In genomic region chr11:32349284-32349953, GRCm38 (mm10) we compare ENCODE assay signal across 8 mouse cellular contexts. TPM values are rescaled to one million over a fixed set of nuclear protein-coding genes. Genes with fewer than 3 reads are reported as not detected.
A peak's percentile ranks its signal among the peaks of the same experiment; 100 is the strongest.
DNase-seq lines count a peak whose midpoint lies in the region; ATAC-seq and TF ChIP-seq lines count a peak whose summit lies in the region.

No protein-coding gene starts in this region.

- H3K4me2 ChIP-seq in CH12.LX (ENCODE audit: insufficient read depth, low read depth, poor library complexity, severe bottlenecking): peak overlapping the region; percentile 58
- peak overlapping the region; percentile 70 for H3K4me2 ChIP-seq in embryonic facial prominence, embryonic 12.5 days (replicated peaks)
- peak overlapping the region; percentile 92 for H3K4me2 ChIP-seq in hindbrain, embryonic 13.5 days

- dilution Hi-C loops in CH12.LX (cut with MboI; ENCODE audit: extremely low pct_ligation_motif_present, extremely low pct_unique_long_range_greater_than_20kb, low sequenced_read_pairs): no loop called here

- TF ChIP-seq POLR2A in CH12.LX (IDR thresholded peaks at IDR 0.05; ENCODE audit: low read depth, low read length): no peak

- in situ Hi-C loops in CH12.LX (cut with MboI; ENCODE audit: low pct_ligation_motif_present, low pct_unique_long_range_greater_than_20kb, low sequenced_read_pairs): no loop called here

- H3K27ac ChIP-seq in CH12.LX (ENCODE audit: insufficient read depth, low read depth): peak overlapping the region; percentile 5; the same call in 1 of the 2 replicates
- peak overlapping the region; percentile 68; the same call in 1 of the 2 replicates for H3K27ac ChIP-seq in embryonic facial prominence, embryonic 12.5 days
- peak overlapping the region; percentile 90 for H3K27ac ChIP-seq in hindbrain, embryonic 13.5 days

- peak; percentile 63 for DNase-seq in CH12.LX (ENCODE audit: extremely low read depth)
- peak; percentile 35 for DNase-seq in lung, postnatal 25 days (ENCODE audit: low spot score)
- DNase-seq in frontal cortex, postnatal 10 days (ENCODE audit: low spot score in 2 of 2): no peak
- no peak for DNase-seq in adrenal gland, postnatal 25 days
- DNase-seq in embryo, embryonic 9.5 days (ENCODE audit: extremely low spot score): no peak
- DNase-seq in layer of hippocampus, postnatal 14 days (ENCODE audit: low spot score in 2 of 2): no peak

- peaks cover 0 to 35% of the 10 kb centered on the region in 2 experiments for H3K36me3 ChIP-seq in CH12.LX (replicated peaks in 1 of 2; ENCODE audit: control insufficient read depth in 1 of 2, insufficient read depth in 1 of 2, low read length in 1 of 2)
- H3K36me3 ChIP-seq in embryonic facial prominence, embryonic 12.5 days: peaks cover 22% of the 10 kb centered on the region
- peaks cover 24% of the 10 kb centered on the region for H3K36me3 ChIP-seq in hindbrain, embryonic 13.5 days

- 0 out of 2 replicates have a peak overlapping the region, but pooled peaks have one; percentile 8 for H3K9ac ChIP-seq in CH12.LX (ENCODE audit: insufficient read depth, low read depth)
- no peak overlapping the region for H3K9ac ChIP-seq in embryonic facial prominence, embryonic 12.5 days
- peak overlapping the region; percentile 95 for H3K9ac ChIP-seq in hindbrain, embryonic 13.5 days

- peak; percentile 18; the same call in 1 of the 2 replicates for TF ChIP-seq EP300 in CH12.LX (IDR thresholded peaks at IDR 0.05; ENCODE audit: low read length)

- peaks cover 2% of the 10 kb centered on the region for H3K9me3 ChIP-seq in CH12.LX (replicated peaks; ENCODE audit: low read length)
- H3K9me3 ChIP-seq in embryonic facial prominence, embryonic 12.5 days: no peaks in the 10 kb centered on the region; the same call in 1 of the 2 replicates
- no peaks in the 10 kb centered on the region for H3K9me3 ChIP-seq in hindbrain, embryonic 13.5 days

- H3K4me3 ChIP-seq in CH12.LX (replicated peaks in 1 of 3; ENCODE audit: low read depth in 2 of 3, low read length in 2 of 3, poor library complexity in 1 of 3): peak overlapping the region in 2 of 3 experiments; percentile 13 to 22
- peak overlapping the region; percentile 90 for H3K4me3 ChIP-seq in embryonic facial prominence, embryonic 12.5 days
- H3K4me3 ChIP-seq in hindbrain, embryonic 13.5 days: peak overlapping the region; percentile 81

- H3K4me1 ChIP-seq in CH12.LX (ENCODE audit: control insufficient read depth in 1 of 2, insufficient read depth in 2 of 2): peaks cover 10 to 37% of the 10 kb centered on the region in 2 experiments
- peaks cover 24% of the 10 kb centered on the region for H3K4me1 ChIP-seq in embryonic facial prominence, embryonic 12.5 days
- peaks cover 54% of the 10 kb centered on the region for H3K4me1 ChIP-seq in hindbrain, embryonic 13.5 days (replicated peaks)

- no peak for ATAC-seq in embryonic facial prominence, embryonic 12.5 days (ENCODE audit: insufficient number of reproducible peaks, insufficient read depth, low FRiP score, low TSS enrichment)
- no peak for ATAC-seq in hindbrain, embryonic 13.5 days (ENCODE audit: low FRiP score)

- no peak for TF ChIP-seq RAD21 in CH12.LX (IDR thresholded peaks at IDR 0.05; ENCODE audit: low read depth, low read length)

- WGBS in embryonic facial prominence, embryonic 12.5 days: 66% methylated on average over 13 of the region's 13 CpGs
- WGBS in hindbrain, embryonic 13.5 days: 67% methylated on average over 13 of the region's 13 CpGs

- H3K79me2 ChIP-seq in CH12.LX (replicated peaks; ENCODE audit: control insufficient read depth, extremely low read depth, insufficient read depth, poor library complexity, severe bottlenecking): no peaks in the 10 kb centered on the region

- TF ChIP-seq CTCF in CH12.LX (conservative IDR thresholded peaks at IDR 0.05 in 1 of 2, IDR thresholded peaks at IDR 0.05 in 1 of 2; ENCODE audit: low read depth in 2 of 2, low read length in 2 of 2): no peak

- H3K27me3 ChIP-seq in CH12.LX (replicated peaks): peaks cover 28% of the 10 kb centered on the region
- no peaks in the 10 kb centered on the region for H3K27me3 ChIP-seq in embryonic facial prominence, embryonic 12.5 days
- no peaks in the 10 kb centered on the region for H3K27me3 ChIP-seq in hindbrain, embryonic 13.5 days

TF ChIP-seq in CH12.LX, 34 proteins besides CTCF, POLR2A, EP300 and RAD21 (continues in another document):
- TF ChIP-seq NRF1 (IDR thresholded peaks at IDR 0.05; ENCODE audit: low read depth, low read length): no peak
- TF ChIP-seq ZC3H11A (IDR thresholded peaks at IDR 0.05; ENCODE audit: low read depth, low read length): no peak
- TF ChIP-seq ZNF384 (IDR thresholded peaks at IDR 0.05; ENCODE audit: low read depth, low read length): no peak
- no peak; the same call in 1 of the 2 replicates for TF ChIP-seq CHD1 (IDR thresholded peaks at IDR 0.05; ENCODE audit: low read depth, low read length)
- peak; percentile 64 for TF ChIP-seq BHLHE40 (IDR thresholded peaks at IDR 0.05; ENCODE audit: low read depth, low read length)
- TF ChIP-seq ZMIZ1 (IDR thresholded peaks at IDR 0.05; ENCODE audit: low read depth, low read length): no peak
- no peak for TF ChIP-seq JUN (IDR thresholded peaks at IDR 0.05; ENCODE audit: insufficient read depth, low read depth, low read length)
- no peak for TF ChIP-seq HCFC1 (IDR thresholded peaks at IDR 0.05; ENCODE audit: low read depth, low read length)
- TF ChIP-seq PAX5 (IDR thresholded peaks at IDR 0.05; ENCODE audit: low read length): no peak
- no peak for TF ChIP-seq POLR2AphosphoS2 (IDR thresholded peaks at IDR 0.05; ENCODE audit: low read depth, low read length)
- no peak for TF ChIP-seq E2F4 (IDR thresholded peaks at IDR 0.05; ENCODE audit: insufficient replicate concordance, low read depth, low read length)
- peak; percentile 35; the same call in 1 of the 2 replicates for TF ChIP-seq MAX (IDR thresholded peaks at IDR 0.05; ENCODE audit: low read length)
- TF ChIP-seq NELFE (IDR thresholded peaks at IDR 0.05; ENCODE audit: low read depth, low read length): 0 out of 2 replicates have a peak, but pooled peaks have one; percentile 16
- TF ChIP-seq ZKSCAN1 (IDR thresholded peaks at IDR 0.05; ENCODE audit: borderline replicate concordance, low read depth, low read length): no peak
- TF ChIP-seq USF2 (conservative IDR thresholded peaks at IDR 0.05; ENCODE audit: low read depth, low read length): 0 out of 2 replicates have a peak, but pooled peaks have one; percentile 30
- no peak for TF ChIP-seq JUND (conservative IDR thresholded peaks at IDR 0.05; ENCODE audit: low read depth, low read length)
- TF ChIP-seq MAZ (IDR thresholded peaks at IDR 0.05; ENCODE audit: low read depth, low read length): peak; percentile 67
- no peak for TF ChIP-seq KAT2A (IDR thresholded peaks at IDR 0.05; ENCODE audit: insufficient replicate concordance, low read length)
- no peak for TF ChIP-seq MAFK (IDR thresholded peaks at IDR 0.05; ENCODE audit: insufficient replicate concordance, low read length)
- no peak for TF ChIP-seq ELF1 (IDR thresholded peaks at IDR 0.05; ENCODE audit: low read depth, low read length)
- no peak for TF ChIP-seq GABPA (IDR thresholded peaks at IDR 0.05; ENCODE audit: insufficient replicate concordance, low read depth, low read length)
- 0 out of 2 replicates have a peak, but pooled peaks have one; percentile 36 for TF ChIP-seq CHD2 (IDR thresholded peaks at IDR 0.05; ENCODE audit: low read length)
- TF ChIP-seq RCOR1 (conservative IDR thresholded peaks at IDR 0.05; ENCODE audit: low read depth, low read length): 0 out of 2 replicates have a peak, but pooled peaks have one; percentile 19
- TF ChIP-seq TBP (conservative IDR thresholded peaks at IDR 0.05; ENCODE audit: low read depth, low read length): no peak
- TF ChIP-seq TCF12 (IDR thresholded peaks at IDR 0.05; ENCODE audit: low read depth, low read length): no peak
- no peak for TF ChIP-seq MXI1 (IDR thresholded peaks at IDR 0.05; ENCODE audit: low read depth, low read length)
- TF ChIP-seq USF1 (IDR thresholded peaks at IDR 0.05; ENCODE audit: low read depth, low read length): peak; percentile 60
- TF ChIP-seq IRF4 (IDR thresholded peaks at IDR 0.05; ENCODE audit: low read depth, low read length): peak; percentile 56
- TF ChIP-seq SMC3 (IDR thresholded peaks at IDR 0.05; ENCODE audit: low read depth, low read length): no peak
- 0 out of 2 replicates have a peak, but pooled peaks have one; percentile 30 for TF ChIP-seq SIN3A (IDR thresholded peaks at IDR 0.05; ENCODE audit: low read length)
- TF ChIP-seq ETS1 (conservative IDR thresholded peaks at IDR 0.05; ENCODE audit: low read depth, low read length): peak; percentile 35; the same call in 1 of the 2 replicates

RNA-seq across cellular contexts. Expression of gene Sh3pxd2b, which starts 1.8 kb away (rescaled TPM):
- total RNA-seq in CH12.LX (2012; rRNA removed) (5.3 and 6.7 TPM in 2 replicates), CH12.LX (2014; rRNA removed) (1.7 and 2.4 TPM in 2 replicates)
- 11.3 and 13.2 TPM in 2 replicates for polyA plus RNA-seq in CH12.LX (2012; ENCODE audit: insufficient read length, low read depth)
- polyA plus RNA-seq in embryonic facial prominence, embryonic 12.5 days (2016; fragmentation: Nextera tagmentation; extraction: Ambion mirVana): 28.8 and 30.6 TPM in 2 replicates
- polyA plus RNA-seq in hindbrain, embryonic 13.5 days (2015; fragmentation: Nextera tagmentation; extraction: Ambion mirVana): 21.3 and 23.1 TPM in 2 replicates
- total RNA-seq in adrenal gland, postnatal 25 days (2021): 4.6 and 5.1 TPM in 2 replicates
- 10 to 100 TPM; 18.9 to 22.6 TPM for total RNA-seq in layer of hippocampus, postnatal 14 days (2021)

RNA-seq across cellular contexts. Expression of gene Hbq1a, which starts 49.5 kb away (rescaled TPM):
- total RNA-seq in CH12.LX (2012; rRNA removed) (not detected in 2 replicates), CH12.LX (2014; rRNA removed) (not detected in 2 replicates)
- polyA plus RNA-seq in CH12.LX (2012; ENCODE audit: insufficient read length, low read depth): not detected in 2 replicates
- polyA plus RNA-seq in embryonic facial prominence, embryonic 12.5 days (2016; fragmentation: Nextera tagmentation; extraction: Ambion mirVana): 0.53 TPM in 1 of 2 replicates, not detected in the other
- polyA plus RNA-seq in hindbrain, embryonic 13.5 days (2015; fragmentation: Nextera tagmentation; extraction: Ambion mirVana): 0.91 and 1.3 TPM in 2 replicates
- total RNA-seq in adrenal gland, postnatal 25 days (2021): not detected in 2 replicates
- total RNA-seq in layer of hippocampus, postnatal 14 days (2021): under 1 TPM; 0.93 to 0.99 TPM

RNA-seq across cellular contexts. Expression of gene Hba-a2, which starts 53.1 kb away (rescaled TPM):
- total RNA-seq in CH12.LX (2012; rRNA removed): 2.6 and 4.6 TPM in 2 replicates
- total RNA-seq in CH12.LX (2014; rRNA removed): 2.9 and 3.1 TPM in 2 replicates
- polyA plus RNA-seq in CH12.LX (2012; ENCODE audit: insufficient read length, low read depth): 10.3 and 13.3 TPM in 2 replicates
- polyA plus RNA-seq in embryonic facial prominence, embryonic 12.5 days (2016; fragmentation: Nextera tagmentation; extraction: Ambion mirVana): 6,828 and 7,450 TPM in 2 replicates
- polyA plus RNA-seq in hindbrain, embryonic 13.5 days (2015; fragmentation: Nextera tagmentation; extraction: Ambion mirVana): 5,965 and 6,511 TPM in 2 replicates
- total RNA-seq in adrenal gland, postnatal 25 days (2021): 1,730 and 2,563 TPM in 2 replicates
- total RNA-seq in layer of hippocampus, postnatal 14 days (2021): 100 to 1,000 TPM; 397 to 459 TPM

Comparison
In these comparisons a context has a peak if more than half of its experiments do, and no peak if none do; other contexts are left out.
1. DNase-seq: peak in CH12.LX (single experiment) and lung, postnatal 25 days (single experiment); none in frontal cortex, postnatal 10 days (0 of 2), adrenal gland, postnatal 25 days (single experiment), embryo, embryonic 9.5 days (single experiment) and layer of hippocampus, postnatal 14 days (0 of 2).
2. H3K27ac ChIP-seq: peak in every context shown above with its lines; median percentile 90 in hindbrain, embryonic 13.5 days; 68 in embryonic facial prominence, embryonic 12.5 days; 5 in CH12.LX.
3. H3K4me3 ChIP-seq: peak in every context shown above with its lines; median percentile 90 in embryonic facial prominence, embryonic 12.5 days; 81 in hindbrain, embryonic 13.5 days; 18 in CH12.LX.
4. RNA of gene Hba-a2, which starts 53.1 kb away (total RNA-seq): 1,730 to 2,563 TPM in adrenal gland, postnatal 25 days and 397 to 459 TPM in layer of hippocampus, postnatal 14 days; 2.6 to 4.6 TPM in CH12.LX; every median in the first group is over 10 times any median in the second.
5. Peak in every context shown above with its lines, with median percentiles within 50 percentile points of each other: H3K4me2 ChIP-seq.